Mouse (Mus musculus): ENCODE data around the gene Sdhaf2.

Gene Sdhaf2

DNA sequence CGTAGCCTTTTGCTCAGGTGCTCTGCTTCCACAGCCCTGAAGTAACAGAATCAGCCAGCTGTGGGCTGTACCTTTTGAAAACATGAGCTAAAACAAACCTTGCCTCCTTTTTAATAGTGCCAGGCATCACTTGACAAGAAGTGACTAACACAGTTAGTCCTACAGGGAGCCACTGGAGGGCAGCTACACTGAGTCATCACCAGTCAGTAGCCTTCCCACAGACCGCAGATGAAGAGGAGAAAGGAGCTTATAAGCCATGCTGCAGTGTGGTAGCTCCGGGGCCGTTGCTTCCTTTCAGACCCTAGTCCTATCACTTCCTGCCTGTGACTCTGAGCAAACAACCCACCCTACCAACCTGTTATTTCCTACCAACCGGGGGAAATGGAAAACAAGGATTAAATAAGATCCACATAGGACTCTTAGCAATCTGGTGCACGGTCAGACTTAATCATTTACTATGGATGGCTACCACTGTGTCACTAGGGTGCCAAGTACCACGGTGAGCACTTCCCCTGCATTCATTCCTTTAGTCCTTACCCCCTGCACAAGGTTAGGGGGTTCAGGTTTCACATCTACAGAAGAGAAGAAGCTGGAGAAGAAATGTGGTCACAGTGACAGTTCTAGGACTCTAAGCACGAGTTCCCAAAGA is 28.3 kb downstream of the Sdhaf2 start:
- DNase-seq (ENCODE audit: low spot score), result no peak

DNA sequence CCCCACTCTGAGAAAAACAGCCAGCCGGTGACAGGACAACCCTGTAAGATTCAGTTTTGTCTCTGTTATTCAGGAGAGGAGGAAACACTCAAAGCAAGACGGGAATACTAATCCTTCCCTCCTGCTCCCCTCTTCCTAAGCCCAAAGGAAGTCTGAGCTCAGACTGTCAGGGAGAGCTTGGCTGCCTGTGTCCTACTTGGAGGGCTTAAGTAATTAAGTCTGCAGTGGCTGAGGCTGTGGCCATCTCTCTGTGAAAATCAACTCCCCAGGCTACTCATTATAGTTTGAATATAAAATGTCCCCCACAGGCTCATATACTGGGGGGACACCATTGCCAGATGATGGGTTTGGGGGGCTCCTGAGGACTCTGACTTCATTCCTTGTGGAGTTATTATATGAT is 29.0 kb downstream of the Sdhaf2 start:
- no peak for DNase-seq (ENCODE audit: low spot score)

DNA sequence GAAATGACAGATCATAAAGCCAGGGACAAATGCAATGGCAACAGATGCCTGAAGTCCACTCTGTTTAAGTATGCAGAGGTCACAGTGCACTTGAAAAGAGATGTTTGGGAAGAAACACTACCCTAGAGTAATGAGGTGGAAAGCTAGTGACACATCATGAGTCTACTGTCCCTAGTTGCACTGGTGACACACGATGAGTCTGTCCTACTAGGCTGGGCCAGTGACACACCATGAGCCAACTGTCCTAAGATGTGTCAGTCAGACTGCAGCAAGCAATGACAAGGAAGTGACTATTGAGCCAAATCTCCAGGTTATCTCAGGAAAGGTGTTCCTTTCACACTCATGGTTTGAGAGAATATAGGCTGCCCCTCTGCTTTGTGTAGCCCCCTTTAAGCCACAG is 30.3 kb downstream of the Sdhaf2 start:
- DNase-seq (ENCODE audit: low spot score), result no peak

DNA sequence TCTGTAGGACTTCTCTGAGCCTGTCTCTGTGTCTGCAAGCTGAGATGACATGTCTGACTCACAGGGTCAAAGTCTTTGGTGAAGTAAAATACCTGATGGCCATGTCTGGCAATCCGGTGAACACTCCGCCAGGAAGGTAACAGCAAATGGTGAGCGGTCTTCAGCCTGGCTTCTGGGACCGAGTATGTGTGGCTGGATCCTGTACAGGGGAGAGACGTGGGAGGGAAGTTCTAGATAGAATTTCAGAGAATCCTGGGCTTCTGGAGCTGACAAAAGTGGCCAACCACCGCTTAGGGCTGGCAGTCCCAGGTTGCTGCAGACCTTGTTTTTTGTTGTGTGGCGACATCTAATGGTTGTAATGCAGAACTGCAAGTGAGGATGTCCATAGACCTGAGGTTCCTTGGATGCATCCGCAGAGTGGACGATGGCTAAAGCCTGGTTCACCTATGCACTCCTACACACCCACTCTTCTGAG is 39.6 kb downstream of the Sdhaf2 start:
- DNase-seq (ENCODE audit: low spot score), result peak; percentile 71

DNA sequence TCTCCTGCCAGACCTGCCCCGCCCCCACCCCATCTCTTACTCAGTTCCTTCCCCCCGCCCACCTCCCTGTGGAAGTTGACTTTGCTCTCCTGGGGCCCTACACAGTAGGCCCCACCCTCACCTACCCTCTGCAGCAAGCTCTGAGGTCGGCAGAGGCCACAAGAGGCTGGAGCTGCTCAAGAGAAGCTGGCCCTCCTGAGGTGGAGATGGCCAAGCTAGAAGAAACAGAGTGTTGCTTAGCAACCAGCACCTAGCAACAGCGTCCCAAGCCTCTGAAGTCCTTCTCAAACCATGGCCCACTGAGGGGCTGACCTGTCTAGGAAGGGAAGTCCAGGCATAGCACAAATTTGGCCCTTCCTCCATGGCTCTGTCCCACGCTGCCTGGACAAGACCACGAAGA is 43.2 kb downstream of the Sdhaf2 start, which contains the start of gene Ppp1r32:
Gene Ppp1r32 (minus strand): TSS at position 226 of the 400 bp plus-strand sequence.
- peak; percentile 32 for DNase-seq (ENCODE audit: low spot score)

DNA sequence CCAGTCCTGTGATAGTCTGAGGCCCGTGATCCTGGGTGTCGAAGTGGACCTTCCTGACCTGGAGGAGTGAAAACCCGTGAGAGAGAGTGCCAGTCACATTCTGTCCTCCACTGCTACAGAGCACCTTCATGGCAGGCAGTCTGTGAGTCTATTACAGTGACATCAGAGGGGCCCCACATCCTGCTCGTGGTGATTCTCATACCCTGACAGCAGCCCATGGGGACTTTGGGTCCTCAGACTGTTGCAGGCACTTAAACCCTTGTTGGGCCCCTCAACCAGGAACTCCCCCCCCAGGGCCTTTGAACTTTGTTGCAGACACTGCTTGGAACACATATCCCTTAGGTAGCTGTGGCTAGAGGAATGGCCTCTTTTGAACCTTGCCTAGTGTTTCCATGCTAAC is 46.4 kb downstream of the Sdhaf2 start:
- DNase-seq (ENCODE audit: low spot score), result no peak

DNA sequence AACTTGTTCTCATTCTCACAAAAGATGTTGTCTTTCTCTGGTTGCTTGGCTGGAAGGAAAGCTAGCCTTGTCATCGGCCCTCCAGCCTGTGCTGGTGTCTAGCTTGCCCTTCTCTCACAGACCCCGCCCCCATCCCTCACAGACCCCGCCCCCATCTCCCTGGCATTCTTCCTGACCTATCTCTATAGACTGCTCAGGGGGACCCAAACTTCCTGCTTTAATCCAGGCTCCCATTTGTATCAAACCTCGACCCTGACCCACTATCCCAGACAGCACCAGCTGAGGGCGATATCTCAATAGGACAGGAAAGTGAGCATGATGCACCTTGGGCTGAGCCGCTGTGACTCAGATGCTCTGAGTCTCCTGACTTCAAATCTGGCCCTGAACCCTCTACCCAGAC is 52.2 kb downstream of the Sdhaf2 start:
- no peak for DNase-seq (ENCODE audit: low spot score)

DNA sequence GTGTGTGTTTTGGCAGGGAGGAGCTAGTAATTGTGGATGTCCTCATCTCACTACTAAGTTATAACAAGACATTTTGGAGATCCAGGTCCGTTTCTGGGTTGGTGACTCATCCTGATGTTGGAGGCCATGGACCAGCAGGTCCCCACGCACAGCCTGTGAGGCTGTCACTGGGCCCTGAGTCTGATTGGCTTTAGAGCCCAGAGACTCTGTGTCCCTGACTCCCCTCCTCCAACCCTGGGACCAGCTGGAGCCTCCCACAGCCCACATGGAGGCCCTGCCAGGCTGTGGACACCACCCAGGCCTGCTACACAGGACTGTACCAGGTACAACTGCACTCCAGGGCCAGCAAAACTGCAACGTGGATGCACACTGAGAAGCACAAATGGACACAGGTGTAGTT is 53.0 kb downstream of the Sdhaf2 start:
- DNase-seq (ENCODE audit: low spot score), result no peak

DNA sequence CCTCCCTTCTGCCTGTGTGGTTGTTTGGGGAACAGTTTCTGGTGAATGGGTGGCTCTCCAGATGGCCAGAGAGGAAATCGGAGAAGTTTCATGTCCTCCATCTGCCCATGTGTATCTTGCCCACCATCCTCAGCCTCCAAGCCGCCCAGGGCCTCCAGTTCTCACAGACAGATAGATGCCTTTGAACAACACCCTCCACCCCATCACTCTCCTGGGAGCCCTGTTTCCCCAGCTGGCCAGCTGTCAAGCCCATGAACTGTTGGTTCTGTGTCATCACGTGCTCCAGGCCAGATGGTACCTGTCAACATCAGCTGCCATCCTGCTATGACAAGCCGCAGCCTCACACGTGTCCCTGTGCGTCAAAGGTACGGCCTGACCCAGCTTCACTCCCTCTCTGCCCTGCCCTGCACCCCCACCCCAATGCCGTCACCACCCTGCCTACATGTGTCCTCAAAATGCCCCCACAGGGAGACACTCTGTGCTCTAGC is 56.7 kb downstream of the Sdhaf2 start:
- peak; percentile 22 for DNase-seq (ENCODE audit: low spot score)

DNA sequence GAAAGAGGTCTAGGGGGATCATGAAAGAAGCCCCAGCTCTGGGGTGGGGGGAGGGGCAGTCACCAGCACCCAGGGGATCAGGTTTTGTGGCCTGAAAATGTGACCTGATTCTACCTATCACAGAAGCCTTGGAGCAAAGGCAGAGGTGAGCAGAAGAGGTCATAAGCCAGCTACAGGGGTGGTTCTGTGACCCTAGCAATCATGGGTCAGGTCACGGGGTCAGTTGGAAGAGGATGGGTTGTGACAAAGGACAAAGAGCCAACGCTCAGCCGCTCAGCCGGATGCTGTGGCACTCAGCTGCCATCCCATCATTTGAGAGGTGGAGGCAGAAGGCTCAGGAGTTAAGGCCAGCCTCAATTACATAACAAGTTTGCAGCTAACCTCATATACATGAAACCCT is 61.5 kb downstream of the Sdhaf2 start:
- DNase-seq (ENCODE audit: low spot score), result no peak

DNA sequence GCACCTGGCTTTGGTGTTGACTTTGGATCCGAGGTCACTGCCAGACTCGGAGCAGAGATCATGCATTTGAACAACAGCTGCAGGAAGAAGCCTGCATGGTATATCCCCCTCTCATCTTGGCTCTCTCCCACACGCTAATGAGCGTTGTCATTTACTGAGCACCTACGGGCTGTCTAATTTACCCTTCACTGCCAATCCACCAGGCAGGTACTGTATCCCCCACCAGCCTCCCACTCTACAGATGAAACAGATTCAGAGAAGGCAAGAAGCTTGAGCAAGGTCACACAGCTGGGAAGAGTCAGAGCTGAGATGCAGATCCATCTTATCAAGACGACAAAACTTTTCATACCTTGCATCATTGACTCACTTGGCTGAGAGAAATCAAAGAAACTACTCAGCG is 64.4 kb downstream of the Sdhaf2 start:
- DNase-seq (ENCODE audit: low spot score), result no peak

DNA sequence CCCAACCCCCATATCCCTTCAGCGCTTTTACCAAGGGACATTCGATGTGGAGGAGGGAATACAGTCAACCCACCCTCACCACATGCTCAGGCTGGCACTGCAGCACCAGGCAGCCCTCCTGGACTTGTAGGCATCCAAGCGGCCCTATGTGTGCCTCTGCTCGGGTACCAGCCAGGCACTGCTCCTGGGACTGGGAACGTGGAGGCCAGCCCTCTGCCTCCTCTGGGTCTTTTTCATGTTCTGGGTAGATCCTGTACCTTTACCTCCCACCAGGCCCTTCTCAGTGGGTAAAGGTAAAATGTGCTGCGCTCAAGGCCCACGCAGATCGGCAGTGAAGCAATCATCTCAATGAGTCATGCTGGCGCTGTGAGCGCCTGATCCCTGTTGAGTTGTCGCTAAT is 66.0 kb downstream of the Sdhaf2 start:
- DNase-seq (ENCODE audit: low spot score), result no peak

DNA sequence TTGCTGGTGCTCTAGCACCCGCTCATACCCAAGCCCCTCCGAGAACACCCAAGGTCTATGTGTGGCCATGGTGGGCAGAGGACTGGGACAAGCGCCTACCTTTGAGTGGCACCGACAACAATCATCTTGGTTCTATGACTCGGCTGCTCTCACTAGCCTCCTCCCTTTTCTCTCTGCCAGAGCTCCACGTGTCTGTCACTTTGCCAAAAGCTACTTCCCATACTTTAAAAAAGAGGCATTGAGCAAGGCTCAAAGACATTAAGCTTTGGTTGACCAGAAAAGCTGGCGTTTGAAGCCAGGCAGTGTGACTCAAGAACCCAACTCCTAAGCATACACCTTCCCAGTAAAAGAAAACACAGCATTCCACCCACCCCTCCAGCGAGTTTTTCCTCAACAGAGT is 67.8 kb downstream of the Sdhaf2 start:
- peak; percentile 73 for DNase-seq (ENCODE audit: low spot score)

DNA sequence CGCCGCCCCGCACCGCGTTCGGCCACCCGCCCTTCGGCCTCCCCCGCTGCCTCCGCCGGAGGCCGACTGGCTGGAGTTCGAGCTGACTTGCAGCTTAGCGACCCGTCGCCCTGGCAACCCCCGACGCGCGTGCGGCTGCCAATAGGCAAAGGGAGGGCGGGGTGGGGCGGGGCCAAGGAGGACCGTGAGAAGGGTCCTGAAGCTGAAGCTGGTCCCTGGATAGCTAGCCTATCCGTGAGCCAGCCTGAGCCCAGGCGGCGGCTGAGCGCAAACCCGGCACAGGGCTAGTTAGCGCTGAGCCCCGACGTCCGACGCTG is 68.5 kb downstream of the Sdhaf2 start:
- DNase-seq (ENCODE audit: low spot score), result peak; percentile 32

DNA sequence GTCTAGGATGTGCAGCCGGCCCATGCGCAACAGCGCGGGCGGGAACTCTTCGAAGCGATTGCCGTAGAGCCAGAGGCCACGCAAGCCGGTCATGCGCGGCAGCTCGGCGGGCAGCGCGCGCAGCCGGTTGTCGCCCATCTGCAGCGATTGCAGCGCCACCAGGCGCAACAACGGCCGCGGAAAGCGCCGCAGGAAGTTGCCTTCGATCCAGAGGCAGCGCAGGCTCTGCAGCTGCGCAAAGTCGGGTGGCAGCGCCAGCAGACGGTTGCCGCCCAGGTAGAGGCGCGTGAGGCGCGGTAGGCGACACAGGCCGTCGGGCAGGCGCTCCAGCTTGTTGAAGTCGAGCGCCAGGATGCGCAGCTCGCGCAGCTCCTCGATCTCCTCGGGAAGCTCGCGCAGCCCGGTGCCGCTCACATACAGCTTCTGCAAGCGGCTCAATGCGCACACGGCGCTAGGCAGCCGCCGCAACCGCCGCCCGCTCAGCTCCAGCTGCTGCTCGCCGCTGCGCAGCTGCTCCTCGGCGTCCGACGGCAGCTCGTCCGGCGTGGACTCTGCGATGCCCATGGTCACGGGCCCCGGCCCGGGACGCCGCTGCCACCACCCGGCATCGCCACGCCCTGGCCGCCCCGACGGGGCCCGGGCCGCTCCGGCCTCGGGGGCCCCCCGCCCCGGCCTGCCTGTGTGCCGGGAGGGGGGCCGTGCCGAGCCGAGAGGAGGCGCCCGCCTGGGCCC is 69.0 kb downstream of the Sdhaf2 start, which contains the start of gene Lrrc10b:
Gene Lrrc10b (minus strand): TSS at position 722 of the 732 bp plus-strand sequence.
- peak; percentile 29 for DNase-seq (ENCODE audit: low spot score)

DNA sequence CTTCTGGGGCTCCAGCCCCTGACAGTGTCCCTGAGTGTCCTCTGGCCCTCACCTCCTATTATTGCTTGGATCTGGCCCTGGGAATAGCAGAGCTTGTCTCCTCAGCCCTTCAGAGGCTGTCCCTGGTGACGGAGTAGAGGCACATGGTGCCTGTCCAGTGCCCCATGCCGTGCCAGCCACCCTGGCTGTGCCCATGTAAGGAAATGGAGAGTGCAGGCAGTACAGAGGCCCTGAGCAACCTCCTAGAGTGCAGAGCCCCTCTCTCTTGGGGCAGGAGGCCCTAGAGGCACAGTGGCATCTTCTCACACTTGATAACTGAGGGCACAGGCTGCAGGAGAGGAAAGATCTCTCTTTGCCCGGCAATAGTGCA is 70.5 kb downstream of the Sdhaf2 start:
- DNase-seq (ENCODE audit: low spot score), result no peak

DNA sequence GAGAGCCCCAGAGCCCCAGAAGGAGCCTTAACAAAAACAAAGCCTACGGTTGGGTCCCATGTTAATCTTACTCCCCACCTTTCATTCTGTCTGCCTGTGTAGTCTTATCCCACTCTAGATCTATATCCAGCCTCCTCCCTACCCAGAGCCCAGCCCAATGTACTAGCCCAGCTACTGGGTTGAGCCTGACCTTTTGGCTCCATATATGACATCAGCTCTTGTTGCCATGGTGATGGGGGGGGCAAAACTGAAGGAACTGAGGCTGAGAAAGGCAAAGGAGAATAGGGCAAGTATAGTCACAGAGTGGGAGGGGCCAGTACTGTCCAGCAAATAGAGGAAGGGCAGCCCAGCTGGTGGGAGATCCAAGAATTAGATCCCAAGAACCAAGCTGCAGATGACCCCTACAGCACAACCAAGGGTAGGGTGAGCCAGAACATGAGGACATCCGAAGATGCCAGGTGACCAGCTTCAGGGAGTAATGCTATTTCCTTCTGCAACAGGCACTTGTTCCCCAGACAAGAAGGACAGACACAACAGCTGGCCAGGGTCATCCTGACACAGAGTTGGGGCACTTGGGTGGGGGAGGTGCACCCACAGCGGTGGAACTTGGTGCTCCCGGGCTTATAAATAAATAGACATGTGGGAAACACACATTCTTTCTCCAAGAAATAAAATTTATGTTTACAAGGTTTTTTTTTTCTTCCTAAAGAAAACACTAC is 71.1 kb downstream of the Sdhaf2 start:
- no peak for DNase-seq (ENCODE audit: low spot score)

Measured in lung, postnatal 25 days (tissue).